Mouse (Mus musculus) frontal cortex, postnatal 10 days (tissue): ENCODE data around the gene Ssu72.

Source experiments
- DNase-seq, 2 experiments: peaks; one replicate each; pipeline ENCODE4 v3.0.0; 2022; ENCODE audit warnings: low spot score in 2 of 2, mixed read lengths in 1 of 2

The Ssu72 gene

DNA sequence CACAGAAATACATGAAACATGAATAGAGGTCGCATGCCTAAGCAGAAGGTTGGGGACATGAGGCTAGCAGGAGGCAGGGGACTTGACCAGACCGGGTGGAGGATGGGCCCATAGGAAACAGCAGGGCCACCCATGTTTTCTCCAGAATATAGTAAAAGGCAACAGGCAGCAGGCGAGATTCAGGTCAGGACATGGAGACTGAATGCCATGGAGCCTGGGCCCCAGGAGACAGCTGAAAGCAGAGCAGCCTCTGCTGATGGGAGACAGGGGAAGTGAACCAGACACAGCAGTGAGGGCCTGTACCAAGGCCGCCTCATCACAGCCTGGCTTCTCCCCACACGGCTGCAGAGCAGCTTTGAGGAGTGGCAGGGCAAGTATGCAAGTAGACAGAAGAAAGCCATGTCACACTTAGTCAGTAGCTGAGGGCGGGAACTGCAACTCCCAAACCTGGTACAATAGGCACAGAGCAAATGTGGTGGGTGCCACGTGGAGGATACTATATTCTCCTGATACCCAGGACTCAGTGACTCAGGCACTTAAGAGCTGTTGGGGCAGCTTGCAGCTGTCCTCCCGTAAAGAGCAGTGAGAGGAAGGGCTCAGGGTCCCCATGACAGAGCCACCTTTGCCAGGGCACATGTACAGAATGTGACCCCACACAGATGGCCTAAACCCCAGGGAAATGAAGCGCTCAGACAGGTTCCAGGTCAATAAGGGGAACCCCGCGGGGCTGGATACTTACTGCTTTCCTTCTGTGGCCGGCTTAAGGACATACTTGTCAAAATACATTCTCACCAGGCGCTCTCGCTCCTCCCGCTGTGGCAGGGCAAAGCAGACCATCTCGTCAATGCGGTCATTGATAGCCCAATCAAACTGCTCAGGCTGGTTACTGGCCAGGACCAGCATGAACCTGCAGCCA lies 42.2 kb downstream of the Ssu72 start:
- no peak for DNase-seq

DNA sequence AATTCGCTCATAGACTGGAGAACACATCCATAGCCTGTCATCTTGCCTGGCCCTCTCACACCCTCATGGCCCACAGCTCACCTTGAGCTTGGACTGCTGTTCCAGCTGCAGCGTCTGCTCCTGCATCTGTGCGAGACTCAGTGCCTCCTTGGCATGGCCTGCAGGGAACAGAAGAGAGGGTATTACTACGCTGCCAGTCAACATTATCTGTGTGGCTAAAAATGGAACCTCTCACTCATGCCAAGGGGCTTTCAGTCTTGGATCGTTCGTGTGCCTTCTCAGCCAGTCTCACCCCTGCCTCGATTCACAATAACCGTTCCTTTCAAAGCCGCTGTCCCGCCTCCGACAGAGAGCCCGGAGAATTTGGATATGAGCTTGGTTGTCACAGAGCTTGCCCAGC lies 52.4 kb downstream of the Ssu72 start:
- DNase-seq = no peak

DNA sequence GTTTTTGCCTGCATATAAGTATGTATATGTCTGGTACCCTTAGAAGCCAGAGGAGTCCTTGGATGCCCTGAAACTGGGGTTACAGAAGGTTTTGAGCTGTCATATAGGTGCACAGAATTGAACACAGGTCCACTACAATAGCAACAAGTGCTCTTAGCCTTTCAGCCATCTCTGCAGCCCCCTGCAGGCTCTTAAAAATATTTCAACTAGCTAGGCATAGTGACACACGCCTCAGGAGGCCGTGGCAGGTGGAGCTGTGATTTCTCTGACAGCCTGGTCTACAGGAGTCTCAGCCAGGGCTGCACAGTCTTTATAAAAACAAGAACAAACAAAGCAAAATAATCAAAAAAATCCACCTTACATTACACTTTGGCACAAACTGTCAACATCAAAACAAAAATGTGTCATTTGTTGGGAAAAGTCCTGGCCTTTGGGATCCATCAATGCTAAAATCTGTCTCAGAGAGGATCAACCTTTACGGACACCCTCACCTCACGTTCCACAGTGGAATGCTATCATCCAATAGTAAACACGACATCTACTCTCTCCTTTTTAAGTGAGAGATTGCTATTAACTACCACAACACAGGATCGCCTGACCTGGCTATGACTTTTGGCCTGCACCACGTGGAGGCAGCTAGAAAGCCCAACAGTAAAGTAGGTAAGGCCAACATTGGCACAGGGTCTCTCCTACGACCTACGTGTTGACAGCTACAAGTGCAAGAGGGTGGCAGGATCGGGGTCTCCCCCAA lies 55.4 kb downstream of the Ssu72 start:
- DNase-seq = no peak

- DNase-seq = peak; percentile 94 to 96
Observed at GRCm38 (mm10) chr4:155760613-155761355, 56.2 kb downstream of the Ssu72 start, which contains the start of gene Atad3a. Atad3a (minus strand) TSS chr4:155761093.

GRCm38 (mm10) chr4:155761356-155762099 lies 56.9 kb downstream of the Ssu72 start:
- no peak for DNase-seq

- no peak for DNase-seq
Observed at GRCm38 (mm10) chr4:155762357-155762756, 57.8 kb downstream of the Ssu72 start.

DNA sequence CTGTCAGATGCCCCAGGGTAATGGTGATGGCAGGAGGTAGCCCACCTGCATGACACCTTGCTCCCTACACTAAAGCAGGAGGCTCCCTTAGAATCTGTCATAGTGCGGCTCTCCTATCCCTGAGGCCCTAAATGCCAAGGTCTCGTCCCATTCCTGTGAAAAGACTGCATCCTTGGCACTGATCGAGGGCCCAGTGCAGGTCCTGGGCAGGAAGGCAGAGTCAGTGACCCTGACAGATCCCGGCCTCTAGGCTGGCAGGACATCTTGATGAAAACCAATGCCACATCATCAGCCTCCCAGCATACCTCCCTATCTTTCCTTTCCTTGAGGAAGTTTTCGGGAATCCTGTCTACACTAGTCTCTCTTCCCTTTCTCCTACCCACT lies 64.9 kb downstream of the Ssu72 start:
- no peak for DNase-seq

DNA sequence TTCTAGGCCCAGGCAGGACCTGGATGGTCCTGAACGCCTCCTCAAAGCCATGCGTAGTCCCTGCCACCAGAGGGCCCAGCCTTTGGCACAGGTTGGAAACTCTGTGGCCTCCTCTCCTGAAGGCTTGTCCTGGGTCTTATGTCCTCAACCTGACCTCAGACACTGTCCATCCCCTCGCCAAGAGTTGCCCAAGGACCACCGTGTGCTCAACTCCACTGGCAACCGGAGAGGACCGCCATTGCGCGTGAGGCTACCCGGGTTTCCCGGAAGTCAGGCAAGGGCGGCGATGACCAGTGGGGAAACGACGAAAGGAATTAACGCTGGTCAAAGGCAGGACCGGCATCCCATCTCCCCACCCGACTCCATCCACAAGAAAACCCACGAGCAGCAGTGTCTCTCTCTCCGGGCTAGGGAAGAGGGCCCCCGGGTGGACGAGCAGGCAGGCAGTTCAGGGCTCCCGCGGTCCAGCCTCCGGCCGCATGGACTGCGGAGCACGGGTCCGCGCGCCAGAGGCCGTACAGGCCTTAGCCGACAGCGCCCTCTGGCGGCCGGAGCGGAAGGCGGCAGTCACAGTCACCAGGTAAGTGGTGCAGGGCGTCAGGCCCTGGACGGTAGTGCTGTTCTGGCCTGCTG lies 65.4 kb downstream of the Ssu72 start:
- peak; percentile 63 to 85 for DNase-seq

GRCm38 (mm10) chr4:155770626-155771025 lies 66.0 kb downstream of the Ssu72 start:
- peak in 1 of 2 experiments; percentile 41 for DNase-seq

GRCm38 (mm10) chr4:155771706-155772105 lies 67.1 kb downstream of the Ssu72 start:
- peak in 1 of 2 experiments; percentile 4 for DNase-seq

DNA sequence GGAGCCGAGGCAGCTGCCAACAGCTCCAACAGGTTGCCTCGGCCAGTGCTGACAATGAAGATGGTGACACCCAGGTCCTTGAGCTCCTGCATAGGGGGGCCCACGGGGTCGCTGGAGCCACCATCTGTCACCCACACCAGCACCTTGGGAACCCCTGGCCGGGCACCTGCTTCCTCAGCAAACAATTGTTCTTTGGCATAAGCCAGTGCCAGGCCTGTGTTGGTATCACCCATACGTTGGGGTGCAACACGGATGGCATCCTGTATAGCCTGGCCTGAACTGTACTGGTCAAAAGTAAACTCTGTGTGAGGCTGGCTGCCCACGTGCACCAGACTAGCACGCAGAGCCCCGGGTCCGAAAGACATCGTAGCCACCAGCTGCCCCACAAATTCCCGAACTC lies 68.2 kb downstream of the Ssu72 start:
- DNase-seq = no peak

GRCm38 (mm10) chr4:155773335-155774078 lies 68.9 kb downstream of the Ssu72 start:
- no peak for DNase-seq

DNA sequence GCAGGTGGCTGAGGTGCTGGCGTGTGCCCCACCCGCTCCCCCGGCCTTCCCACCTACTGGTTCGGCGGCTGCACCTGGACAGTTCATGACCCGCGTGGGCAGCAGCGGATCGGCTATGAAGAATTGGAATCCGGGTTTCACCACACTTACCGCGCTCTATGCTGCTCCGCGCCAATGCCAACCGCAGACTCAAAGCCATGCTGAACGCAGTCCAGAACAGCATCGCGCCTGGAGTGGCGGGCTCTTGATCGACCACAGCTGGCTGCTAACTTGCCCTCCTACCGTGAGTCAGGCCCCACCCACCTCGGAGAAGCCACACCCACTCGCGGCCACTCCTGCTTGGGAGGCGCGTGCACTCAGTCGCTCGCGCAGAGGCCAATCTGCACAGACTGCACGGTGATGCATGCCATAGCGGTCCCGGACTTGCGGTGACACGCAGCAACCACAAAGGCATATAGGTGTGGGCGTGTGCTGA lies 69.7 kb downstream of the Ssu72 start, which contains the start of gene Vwa1:
Vwa1 (minus strand) TSS at position 419 of the 475 bp plus-strand sequence.
- peak; percentile 82 to 84 for DNase-seq

DNA sequence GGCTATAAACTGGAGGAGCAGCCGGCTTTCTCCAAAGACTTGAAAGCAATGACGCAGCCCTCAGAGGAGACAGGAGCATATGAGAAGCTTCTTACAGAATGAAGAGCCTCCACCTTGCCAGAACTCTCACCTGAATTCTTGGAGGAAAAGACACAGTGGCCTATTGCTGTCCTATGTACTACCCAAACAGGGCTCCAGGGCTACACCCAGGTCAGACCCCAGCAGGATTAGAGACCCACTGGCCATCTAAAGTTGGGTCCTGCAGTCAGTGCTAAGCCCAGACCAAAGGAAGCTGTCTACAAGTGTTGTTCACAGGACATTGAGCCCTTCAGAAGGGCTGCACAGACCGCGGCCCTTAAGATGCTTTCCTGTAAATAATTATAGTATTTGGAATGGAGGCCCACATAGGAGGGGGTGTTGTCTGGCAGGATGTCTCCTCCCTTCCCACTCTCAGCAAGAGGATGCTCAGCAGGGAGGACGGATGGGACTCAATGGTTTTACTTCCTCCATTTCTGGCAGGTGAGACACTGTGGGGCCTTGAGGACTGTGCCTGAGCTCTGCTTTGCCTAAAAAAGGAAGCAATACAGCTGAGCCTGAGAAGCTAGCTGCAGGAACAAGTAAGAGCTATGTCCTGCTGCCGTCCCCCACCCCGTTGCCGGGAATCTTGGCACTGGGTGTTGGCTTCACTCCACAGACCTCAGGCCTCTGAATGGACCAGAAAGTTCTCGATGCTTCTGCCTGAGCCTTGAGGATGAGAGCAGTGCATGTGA lies 70.6 kb downstream of the Ssu72 start:
- DNase-seq = peak in 1 of 2 experiments; percentile 77

- DNase-seq = no peak
Observed at GRCm38 (mm10) chr4:155775855-155776254, 71.3 kb downstream of the Ssu72 start.

DNA sequence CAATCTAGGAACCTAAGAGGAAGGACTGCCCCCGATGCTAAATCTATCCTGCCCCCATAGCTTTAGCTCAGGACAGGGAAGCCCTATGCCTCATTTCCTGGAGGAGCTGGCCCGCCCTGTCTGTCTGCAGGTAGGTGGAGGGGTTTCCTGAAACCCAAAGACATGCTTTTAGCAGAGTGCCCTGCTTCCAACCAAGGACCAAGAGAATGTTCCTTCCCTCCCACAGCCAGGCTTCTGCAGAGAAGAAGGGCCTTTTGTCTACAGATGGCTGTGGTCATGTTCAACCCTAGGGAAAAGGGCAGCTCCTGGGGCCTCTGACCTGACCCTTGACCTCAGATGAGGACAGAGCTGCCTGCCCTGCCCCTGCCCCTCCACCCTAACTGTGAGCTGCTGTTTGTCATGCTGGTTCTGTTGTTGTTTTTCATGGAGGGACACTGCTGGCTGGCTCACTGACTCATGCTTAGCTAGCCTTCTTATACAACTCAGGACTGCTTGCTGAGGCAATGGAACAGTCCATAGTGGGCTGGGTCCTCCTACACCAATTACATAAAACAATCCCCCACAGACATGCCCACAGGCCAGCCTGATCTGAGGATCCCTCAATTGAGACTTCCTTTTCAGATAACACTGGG lies 72.2 kb downstream of the Ssu72 start:
- DNase-seq = no peak

- no peak for DNase-seq
Observed at GRCm38 (mm10) chr4:155777816-155778215, 73.2 kb downstream of the Ssu72 start.

- no peak for DNase-seq
Observed at GRCm38 (mm10) chr4:155779498-155779897, 74.9 kb downstream of the Ssu72 start.

DNA sequence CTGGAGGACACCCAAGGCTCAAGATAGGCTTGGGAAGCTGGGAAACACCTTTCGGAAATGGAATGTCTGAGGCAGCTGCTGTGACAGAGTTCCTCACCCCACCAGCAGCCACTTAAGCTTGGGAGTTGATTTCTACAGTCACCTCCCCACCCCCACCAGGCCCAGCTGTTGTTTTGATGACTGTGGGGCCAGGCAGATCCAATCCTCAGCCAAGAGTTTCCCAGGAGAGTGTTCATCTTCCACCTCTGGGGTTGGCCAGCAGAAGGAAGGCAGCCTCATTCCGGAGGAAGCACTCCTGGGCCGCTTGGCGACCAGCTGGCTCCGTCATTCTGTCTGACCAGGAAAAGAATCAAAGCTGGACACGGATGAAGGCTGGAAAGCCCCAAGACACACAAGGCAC lies 76.3 kb downstream of the Ssu72 start:
- no peak for DNase-seq
